Mouse (Mus musculus) R1 (cell line): ENCODE data around the gene Akap14.

Experiments
- DNase-seq: peaks from one replicate; pipeline ENCODE4 v3.0.0-alpha.2; 2018; ENCODE audit warnings: low read depth, low spot score

Akap14 gene

GRCm38 (mm10) chrX:37103826-37104225 lies 64.8 kb downstream of the Akap14 start:
- DNase-seq: no peak
